Mouse (Mus musculus) heart, postnatal 25 days (tissue): ENCODE results near the gene Otub2. TPM values are rescaled to one million over a fixed set of nuclear protein-coding genes. Genes with fewer than 3 reads are reported as not detected.

Experiments used
- DNase-seq: peaks from one replicate; pipeline ENCODE4 v3.0.0; 2022; ENCODE audit warnings: low spot score
- intact Hi-C: fragments of 180-260 bp; cut with DNase I; formaldehyde crosslinking; loops from one replicate; pipeline ENCODE4 v1.15.1; 2025
- total RNA-seq, 2 experiments: library from RNA; stranded (reverse); gene quantifications; 2 replicates each; pipeline ENCODE4 v1.2.3; 2021

Otub2 gene
- total RNA-seq, 2 experiments from 2014 or later, result 4.4 to 4.9 TPM

DNA sequence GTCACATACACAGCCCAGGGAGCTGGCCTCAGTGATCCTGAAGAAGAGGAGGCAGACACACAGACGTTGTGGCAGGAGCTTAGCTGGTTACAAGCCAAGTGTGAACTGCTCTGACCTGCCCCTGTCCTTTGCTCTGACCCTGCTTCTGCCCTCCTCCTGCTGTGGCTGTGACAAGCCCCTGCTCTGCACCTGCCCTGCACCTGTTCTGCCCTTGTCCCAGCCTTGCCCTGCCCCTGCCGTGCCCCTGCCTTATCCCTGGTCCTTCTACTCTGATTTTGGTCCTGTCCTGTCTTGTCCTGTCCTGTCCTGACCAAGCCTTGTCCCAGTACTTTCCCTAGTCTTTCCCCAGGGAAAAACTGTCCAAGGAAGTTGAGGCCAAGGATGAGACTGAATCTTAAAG is 19.7 kb upstream of the Otub2 start:
- no peak for DNase-seq
- intact Hi-C loops, result loop anchor here (2.0 kb wide), 1 partner anchor 42 kb away; no protein-coding TSS in a partner anchor

DNA sequence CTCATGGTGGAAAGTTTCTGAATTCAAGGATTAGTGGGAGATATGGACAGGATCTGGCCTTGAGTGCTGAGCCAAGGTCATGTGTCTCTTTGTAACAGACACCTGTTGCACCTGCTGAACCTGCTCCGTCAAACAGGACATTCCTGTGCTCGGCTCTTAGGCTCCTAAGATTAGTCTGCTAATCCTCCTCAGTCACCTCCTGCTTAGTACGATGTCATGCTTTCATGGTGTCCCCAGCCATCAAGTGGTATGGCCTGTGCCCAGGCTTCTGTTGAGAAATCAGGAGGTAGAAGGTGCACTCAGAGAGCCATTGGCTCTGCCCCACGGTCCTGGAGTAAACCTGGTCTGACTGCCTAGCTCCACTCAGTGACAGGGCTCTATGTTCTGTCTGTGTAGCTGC is 17.6 kb upstream of the Otub2 start:
- DNase-seq, result no peak
- intact Hi-C loops, result loop anchor here (5.0 kb wide), 1 partner anchor 229 kb away; no protein-coding TSS in a partner anchor

DNA sequence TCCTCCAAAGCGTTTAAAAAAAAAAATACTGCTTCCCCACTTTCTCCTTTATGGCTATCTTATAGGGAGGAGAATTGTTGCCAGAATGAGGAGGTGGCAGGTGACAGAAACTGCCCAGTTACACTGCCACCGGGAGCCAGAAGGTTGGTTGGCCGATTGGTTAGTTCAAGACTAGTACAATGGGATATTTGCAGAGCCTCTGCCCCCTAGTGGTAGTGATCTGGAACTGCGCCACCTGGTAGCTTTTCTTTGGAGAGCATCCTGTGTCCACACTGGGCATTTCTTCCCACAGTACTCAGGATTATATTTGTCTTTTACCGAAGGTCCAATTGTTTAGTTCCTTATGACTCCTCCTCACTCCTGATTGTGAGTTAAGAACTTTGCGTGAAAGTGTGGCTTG is 16.8 kb upstream of the Otub2 start:
- intact Hi-C loops, result loop anchor here (5.0 kb wide), 1 partner anchor 229 kb away; no protein-coding TSS in a partner anchor
- no peak for DNase-seq

DNA sequence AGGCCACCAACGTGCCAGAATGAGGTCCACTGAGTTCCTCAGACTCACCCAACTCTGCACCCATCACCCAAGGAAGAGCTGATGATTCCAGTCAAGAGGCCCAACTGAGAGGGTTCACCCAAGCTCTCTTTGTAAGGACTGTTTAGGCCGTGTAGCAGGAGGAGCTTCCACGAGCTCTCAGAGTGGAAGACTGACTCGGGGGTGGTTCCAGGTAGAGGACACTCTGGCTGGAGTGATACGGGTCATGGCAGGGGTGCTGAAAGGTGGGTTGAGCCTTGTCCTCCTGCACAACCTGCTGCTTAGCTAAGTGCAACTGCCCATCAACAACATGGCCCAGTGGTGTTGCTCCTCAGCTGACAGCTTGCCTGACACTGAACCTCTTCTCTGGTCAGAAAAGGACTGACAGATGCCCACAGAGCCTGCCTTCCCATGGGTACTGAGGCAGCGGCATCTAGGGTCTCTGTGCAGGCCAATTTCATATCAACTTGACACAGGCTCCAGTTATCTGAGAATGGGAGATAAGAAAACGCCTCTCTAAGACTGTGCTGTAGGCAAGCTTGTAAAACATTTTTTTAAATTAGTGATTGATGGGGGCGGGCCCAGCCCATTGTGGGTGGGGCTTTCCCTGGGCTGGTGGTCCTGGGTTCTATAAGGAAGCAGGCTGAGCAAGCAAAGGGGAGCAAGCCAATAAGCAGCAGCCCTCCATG is 14.8 kb upstream of the Otub2 start:
- DNase-seq, result no peak
- intact Hi-C loops, result loop anchor here (5.0 kb wide), 1 partner anchor 231 kb away; no protein-coding TSS in a partner anchor

DNA sequence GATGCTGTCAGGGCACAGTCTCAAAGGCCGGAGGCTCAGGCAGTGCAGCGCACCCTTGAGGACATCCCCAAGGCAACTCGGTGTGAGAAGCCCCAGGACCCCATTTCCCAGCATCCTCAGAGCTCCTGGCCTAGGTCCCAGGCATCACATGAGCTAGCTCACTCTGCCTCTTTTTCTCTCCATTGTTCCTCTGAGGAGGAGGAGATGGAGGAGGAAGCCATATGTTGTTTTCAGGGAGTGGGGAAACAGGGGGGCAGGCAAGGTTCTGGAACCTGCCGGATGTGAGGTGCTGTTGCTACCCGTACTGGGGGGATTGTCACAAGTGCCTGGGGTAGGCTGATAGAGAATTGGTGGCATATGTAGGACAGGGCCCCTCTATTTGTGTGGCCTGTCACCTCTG is 12.4 kb upstream of the Otub2 start:
- no peak for DNase-seq
- intact Hi-C loops, result no loop called here

DNA sequence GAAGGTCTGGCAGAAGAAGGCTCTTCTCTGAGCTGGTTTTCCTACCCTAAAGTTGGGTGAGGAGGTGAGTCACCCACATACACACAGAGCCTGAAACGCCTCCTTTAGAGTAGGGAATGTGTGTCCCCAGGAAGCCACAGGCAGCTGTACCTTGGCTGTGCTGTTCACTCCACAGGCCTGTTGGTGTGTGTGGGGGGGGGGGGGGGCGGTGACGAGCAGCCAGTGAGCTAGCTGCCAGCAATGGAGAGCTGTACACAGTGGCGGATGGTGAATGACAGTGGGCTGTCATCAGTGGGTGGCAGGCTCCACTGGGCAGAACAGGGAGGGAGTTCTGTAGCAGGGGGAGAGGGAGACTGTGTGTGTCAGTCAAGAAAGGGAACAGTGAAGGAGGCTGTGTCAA is 11.7 kb upstream of the Otub2 start:
- DNase-seq, result no peak
- intact Hi-C loops, result no loop called here

DNA sequence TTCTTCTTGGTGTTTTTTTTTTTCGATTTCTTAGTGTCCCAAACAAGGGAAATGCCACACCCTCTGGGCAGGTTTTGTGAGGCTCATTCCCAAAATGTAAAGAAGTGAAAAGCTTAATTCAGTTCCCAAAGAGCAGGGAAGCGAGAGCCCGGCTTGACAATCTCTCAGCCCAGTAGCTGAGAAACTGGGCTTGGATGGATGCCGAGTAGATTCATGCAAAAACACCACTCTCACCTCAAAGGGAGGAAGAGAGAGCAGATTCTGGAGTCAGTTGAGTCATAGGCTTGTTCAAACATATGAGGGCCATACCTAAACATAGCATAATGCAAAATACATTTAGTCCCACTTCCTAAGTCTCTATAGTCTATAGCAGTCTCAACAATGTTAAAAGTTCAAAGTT is 8.3 kb upstream of the Otub2 start:
- intact Hi-C loops, result no loop called here
- no peak for DNase-seq

DNA sequence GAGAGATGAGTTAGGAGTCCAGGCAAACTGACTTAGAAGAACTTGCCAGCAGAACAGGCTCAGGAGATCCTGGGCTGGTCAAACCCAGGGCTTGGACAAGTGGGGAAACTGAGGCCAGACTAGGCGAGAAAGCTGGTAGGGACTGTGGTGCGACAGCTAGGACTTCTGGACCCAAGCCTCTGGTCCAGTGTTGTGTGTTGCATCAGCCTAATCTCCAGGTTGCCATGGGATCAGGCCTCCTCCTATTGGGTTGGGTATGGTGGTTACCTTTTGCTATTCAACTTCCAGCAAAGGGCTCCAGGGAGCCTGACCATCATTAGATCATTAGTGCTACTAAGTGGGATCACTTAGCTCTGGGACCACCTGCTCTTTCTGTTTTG is 856 bp downstream of the Otub2 start:
- intact Hi-C loops, result loop anchor here (5.0 kb wide), 1 partner anchor 38 kb away; the partner anchor contains the start of gene Ddx24

DNA sequence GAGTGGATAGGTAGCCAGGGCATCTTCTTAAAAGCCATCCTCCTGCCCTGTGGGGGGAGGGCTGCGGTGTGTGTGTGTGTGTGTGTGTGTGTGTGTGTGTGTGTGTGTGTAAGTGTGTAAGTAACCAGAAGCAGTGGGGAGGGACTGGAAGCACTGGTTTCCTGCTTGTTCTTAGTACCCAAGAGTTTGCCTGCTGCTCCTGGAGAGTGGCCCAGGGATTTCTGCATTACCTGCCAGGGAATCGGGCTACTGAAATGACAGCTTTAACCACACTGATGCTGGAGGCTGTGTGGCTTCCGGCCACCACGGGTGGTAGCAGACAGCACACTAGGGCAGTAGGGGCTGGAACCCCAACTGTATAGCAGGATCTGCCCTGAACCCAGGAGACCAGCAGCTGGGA is 1.5 kb downstream of the Otub2 start:
- intact Hi-C loops, result loop anchor here (5.0 kb wide), 1 partner anchor 37 kb away; the partner anchor contains the start of gene Ddx24
- DNase-seq, result no peak

More for the DNA sequence above, 856 bp downstream of the Otub2 start:
- DNase-seq, result no peak

DNA sequence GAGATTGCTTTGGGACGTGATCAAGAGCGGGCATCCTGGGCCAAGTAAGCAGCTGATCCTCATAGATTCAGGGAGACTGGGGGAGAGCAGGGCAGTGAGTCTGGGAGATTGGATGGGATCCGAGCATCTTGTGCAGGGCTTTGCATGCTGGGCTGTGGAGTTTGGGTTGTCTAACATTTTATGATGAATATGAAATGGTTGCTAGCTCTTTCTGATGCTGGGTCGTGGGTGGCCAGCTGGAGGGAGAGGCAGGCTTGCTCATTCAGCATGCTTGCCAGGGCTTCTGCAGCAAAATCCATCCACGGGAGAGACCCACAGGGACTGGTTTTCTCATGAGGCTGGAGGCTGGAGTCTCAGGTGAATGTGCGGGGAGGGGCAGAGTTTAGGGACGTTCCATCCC is 2.6 kb downstream of the Otub2 start:
- intact Hi-C loops, result no loop called here

DNA sequence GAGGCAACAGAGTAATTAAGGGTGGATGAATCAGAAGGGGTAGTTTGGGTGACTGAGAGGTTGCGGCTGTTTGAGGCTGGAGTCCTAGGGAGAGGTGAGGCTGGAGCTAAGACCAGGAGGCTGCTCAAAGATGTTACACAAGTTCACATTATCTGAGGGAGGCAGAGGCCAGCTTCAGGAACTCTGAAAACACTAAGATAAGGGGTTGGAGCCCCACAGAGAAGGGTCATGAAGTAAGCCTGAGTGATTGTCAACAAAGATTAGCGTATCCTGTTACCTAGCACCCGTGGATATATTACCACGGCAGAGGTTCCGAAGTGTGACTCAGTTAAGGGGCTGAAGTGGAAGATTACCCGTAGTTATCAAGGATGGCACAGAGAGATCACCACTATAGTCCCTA is 5.0 kb downstream of the Otub2 start:
- intact Hi-C loops, result no loop called here
- DNase-seq, result no peak

More for the DNA sequence above, 2.6 kb downstream of the Otub2 start:
- DNase-seq, result no peak

DNA sequence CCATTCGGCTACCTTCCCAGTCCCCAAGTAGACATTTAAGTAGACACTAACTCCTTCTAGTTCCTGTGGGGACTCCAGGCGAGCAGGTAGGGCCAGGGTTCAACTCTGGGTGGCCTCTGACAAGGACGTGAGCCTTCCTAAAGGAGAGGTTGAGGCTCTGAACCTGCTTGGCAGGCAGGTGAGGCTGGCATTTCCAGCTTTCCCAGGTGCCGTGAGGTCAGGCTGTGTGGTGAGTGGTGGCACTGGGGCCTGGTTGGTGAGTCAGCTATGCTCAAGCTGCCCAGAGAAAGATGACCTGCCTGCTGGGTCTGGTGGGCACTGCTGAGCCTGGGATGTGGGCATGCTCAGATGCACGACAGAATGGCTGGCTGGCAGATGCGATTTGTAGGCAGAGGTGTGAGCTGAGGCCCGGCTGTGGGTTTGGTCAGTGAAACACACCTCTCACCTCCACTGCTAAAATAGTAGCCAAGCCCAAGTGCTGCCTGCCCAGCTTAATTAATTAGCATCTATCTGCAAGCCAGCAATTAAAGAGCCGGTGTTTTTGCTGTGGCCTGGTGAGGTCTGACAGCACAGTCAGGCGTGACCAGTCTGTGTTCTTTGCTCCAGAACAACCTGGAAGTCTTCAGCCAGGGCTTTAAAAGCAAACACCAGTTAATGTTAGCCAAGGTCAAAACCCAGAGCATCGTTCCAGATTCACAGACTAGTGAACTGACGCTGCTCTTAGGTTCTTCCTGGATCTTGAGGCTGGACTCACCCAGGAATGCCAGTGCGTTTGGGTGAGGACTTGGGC is 7.2 kb downstream of the Otub2 start:
- DNase-seq, result no peak
- intact Hi-C loops, result no loop called here

DNA sequence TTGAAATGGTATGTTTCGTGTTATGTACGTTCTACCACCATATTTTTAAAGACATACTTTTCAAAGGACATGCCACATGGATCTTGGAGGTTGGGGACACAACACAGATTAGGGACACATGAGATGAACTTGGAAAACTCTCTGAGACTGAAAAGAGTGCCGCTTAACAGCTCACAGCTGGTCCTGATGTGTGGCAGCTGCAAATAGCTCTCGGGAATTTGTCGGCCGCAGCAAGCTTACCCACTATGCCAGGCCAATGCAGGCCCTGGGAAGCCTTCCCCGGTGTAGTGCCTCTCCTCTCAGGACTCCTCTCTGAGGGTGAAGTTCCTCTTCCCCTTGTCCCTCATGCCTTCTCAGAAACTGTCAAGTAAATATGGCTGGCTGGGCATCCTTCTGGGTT is 8.3 kb downstream of the Otub2 start:
- DNase-seq, result no peak
- intact Hi-C loops, result no loop called here

DNA sequence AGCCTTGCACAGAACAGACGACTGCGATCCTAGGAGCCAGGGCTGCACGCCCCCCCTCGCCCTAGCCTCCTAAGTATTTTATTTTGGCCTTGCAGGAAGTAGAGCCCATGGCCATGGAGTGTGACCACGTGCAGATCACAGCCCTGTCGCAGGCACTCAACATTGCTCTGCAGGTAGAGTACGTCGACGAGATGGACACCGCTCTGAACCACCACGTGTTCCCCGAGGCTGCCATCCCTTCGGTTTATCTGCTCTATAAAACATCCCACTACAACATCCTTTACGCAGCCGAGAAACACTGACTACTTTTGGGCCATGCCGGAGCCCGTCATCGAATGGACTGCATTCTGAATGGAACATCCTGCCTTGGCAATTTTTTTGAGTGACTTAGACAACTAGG is 15.6 kb downstream of the Otub2 start:
- intact Hi-C loops, result no loop called here
- no peak for DNase-seq

DNA sequence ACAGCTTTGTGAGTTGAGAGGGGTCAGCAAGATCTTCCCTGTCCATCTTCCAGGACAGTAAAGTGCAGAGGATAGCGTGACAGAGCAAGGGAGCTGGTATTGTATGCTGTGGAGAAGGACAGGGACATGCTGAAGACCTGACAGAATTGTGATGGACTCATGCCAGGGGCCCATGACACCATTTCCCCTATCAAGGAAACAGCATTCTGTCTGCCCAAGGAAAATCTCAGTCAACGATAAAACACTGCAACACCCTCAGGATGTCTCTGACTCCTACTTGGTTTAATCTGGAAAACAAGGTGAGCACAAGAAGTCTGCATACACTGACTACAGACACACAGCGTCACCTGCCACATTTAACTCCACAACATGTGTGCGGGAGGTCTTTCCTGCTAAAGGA is 19.2 kb downstream of the Otub2 start, which contains the start of gene 9330161L09Rik:
TSS of gene 9330161L09Rik (minus strand) at position 101 of the 400 bp plus-strand sequence.
- intact Hi-C loops, result no loop called here
- DNase-seq, result no peak

DNA sequence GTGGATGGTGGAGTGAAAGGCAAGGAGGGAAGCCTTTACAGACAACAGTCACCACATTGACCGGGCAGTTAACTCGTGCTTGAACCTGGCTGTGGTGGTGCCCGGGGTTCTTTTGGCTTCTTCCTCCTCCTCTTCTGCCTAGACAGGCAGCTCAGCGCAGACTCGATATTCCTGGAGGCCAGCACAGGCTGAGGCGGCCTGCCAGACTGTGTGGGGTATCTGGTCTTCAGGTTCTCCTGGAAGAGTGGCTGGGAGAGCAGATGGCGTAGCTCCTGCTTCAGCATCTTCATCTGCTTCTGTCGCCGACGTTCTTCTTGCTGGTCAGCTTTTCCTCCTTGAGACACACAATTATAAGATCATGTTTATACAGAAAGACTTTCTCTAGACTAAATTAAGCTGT is 19.7 kb downstream of the Otub2 start:
- no peak for DNase-seq
- intact Hi-C loops, result no loop called here

DNA sequence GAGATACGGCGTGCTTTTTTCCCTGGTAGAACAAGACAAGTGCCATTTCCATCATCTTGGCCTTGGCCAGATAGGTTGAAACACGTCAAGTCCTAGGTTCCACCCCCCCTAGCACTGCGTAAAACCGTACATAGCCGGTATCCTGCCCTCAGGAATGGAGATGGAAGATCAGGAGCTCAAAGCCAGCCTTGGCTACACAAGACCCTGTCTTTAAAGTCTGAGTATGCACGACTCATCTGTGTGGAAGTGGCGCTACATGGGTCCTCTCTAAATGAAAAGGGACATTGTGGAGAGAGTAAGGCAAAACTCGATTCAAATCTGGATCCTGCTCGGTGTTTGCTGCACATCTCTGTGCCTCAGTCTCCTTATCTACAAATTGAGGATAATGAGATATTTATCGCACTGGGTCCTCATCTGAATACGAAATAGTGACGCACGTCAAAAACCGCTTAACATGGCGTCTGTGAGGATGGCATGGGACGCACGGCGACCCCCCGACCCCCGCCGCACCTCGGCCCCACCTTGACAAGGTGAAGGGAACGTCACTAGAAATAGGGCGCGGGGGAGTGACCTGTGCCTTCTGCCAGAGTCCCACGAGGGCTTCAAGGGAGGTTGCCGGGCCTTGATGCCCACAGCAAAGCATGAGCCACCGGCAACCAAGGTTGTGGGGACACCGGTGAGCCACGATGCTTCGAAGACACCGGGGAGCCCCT is 36.7 kb downstream of the Otub2 start:
- DNase-seq, result no peak
- intact Hi-C loops, result loop anchor here (5.0 kb wide), 1 partner anchor 38 kb away; the partner anchor contains the start of gene Otub2

DNA sequence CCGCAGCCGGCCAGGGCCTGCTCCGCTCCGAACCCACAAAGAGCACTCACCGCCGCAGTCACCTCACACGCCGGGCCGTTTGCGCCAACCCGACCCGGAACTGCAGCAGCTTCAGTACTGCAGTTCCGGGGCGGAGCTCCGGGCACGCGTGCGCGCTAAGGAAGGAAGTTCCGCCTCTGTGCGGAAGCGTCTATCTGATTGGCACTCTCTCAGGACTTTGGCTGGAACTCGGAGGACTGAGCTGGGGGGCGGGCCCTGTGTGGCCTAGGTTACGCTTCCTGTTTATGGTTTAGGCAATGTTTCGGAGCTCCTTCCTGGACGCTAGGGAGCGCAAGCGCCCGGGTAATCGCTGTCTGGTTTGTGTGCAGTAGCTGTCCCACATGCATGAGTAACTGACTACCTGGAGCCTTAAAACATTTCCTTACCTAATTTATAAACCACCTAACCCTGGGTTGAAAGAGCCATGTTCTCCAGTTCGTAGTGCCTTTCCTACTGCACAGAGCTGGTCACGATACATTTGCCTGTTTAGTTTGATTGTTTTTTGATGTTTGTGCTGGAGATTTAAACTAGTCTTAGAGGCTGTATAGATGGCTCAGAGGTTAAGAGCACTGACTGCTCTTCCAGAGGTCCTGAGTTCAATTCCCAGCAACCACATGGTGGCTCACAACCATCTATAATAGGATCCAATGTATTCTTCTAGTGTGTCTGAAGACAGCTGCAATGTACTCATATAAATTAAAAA is 37.4 kb downstream of the Otub2 start, which contains the start of gene Ddx24:
TSS of gene Ddx24 (minus strand) at position 102 of the 742 bp plus-strand sequence.
- intact Hi-C loops, result loop anchor here (1.0 to 5.0 kb wide), 2 partner anchors 39 to 67 kb away; partner anchors contain the start of gene Otub2
- DNase-seq, result peak; percentile 97

DNA sequence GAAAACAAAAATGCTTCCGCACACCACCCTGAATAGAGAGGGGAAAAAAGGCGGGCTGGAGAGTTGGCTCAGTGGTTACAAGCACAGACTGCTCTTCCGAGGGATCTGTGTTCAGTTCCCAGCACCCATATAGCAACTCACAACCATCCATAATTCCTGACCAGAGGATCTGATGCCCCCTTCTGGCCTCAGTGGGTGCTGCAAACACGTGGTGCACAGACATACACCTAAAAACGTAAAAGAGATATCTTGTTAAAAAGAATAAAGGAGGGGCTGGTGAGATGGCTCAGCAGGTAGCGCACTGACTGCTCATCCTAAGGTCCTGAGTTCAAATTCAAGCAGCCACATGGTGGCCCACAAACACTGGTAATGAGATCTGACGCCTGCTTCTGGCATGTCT is 38.2 kb downstream of the Otub2 start:
- intact Hi-C loops, result loop anchor here (1.0 to 5.0 kb wide), 2 partner anchors 39 to 67 kb away; partner anchors contain the start of gene Otub2
- DNase-seq, result no peak
